Mouse (Mus musculus): ENCODE data around the gene AW011738.

DNA sequence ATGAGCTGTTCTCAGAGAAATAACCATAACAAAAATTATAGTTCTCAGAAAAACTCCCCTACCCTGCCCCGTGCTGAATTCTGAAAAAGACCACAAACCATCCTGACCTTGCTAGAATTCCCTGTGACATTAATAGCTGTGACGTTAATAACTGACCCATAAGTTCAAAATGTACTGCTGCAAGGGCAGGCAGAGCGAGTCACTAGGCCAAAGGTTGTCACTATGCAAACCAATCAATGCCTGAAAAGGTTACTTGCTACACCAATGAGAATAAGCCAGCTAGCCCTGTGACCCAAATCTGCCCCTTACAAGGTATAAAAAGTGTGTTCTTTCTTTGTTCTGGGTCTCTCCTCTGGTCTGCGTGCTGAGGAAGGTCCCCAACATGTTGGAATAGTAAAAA, 5.8 kb downstream of the AW011738 start:
- no peak for TF ChIP-seq CTCF (IDR thresholded peaks at IDR 0.05)
- TF ChIP-seq POLR2A (IDR thresholded peaks at IDR 0.05; ENCODE audit: insufficient read depth, low read depth, low read length) = no peak
